Mouse (Mus musculus) layer of hippocampus, postnatal 10 days (tissue): ENCODE results near the gene Zfp456. TPM values are rescaled to one million over a fixed set of nuclear protein-coding genes. Genes with fewer than 3 reads are reported as not detected.
"Not testable (repeated sequence)": the region's sequence is repeated elsewhere in the genome, so short reads cannot be mapped to it uniquely, and the experiment has no call there.

Source experiments
- DNase-seq, 2 experiments: peaks; one replicate each; pipeline ENCODE4 v3.0.0; 2021; ENCODE audit warnings: low spot score in 2 of 2
- long read RNA-seq: library from polyadenylated mRNA; stranded (forward); transcript quantifications from one replicate; pipeline ENCODE4 v2.0.0, GENCODE M21; 2023
- total RNA-seq, 2 experiments: library from RNA; stranded (reverse); gene quantifications; 2 replicates each; pipeline ENCODE4 v1.2.3; 2021

The Zfp456 gene
- under 1 TPM; 0.75 to 0.78 TPM for total RNA-seq
- long read RNA-seq, full-length matches to known transcripts: 1 of 1 reads
- long read RNA-seq, partial matches to known transcripts: 0 of 1 reads
- long read RNA-seq, other reads (novel, unspliced or antisense): 0 of 1 reads

- DNase-seq: peak; percentile 35 to 60
These were observed at the start of gene Zfp456, which contains the start of gene Gm28041 for GRCm38 (mm10) chr13:67375050-67375911. Zfp456 (minus strand) TSS chr13:67375810. Gm28041 (minus strand) TSS chr13:67375733.

GRCm38 (mm10) chr13:67422532-67422931 is 46.9 kb upstream of the Zfp456 start:
- DNase-seq: not testable (repeated sequence)

DNA sequence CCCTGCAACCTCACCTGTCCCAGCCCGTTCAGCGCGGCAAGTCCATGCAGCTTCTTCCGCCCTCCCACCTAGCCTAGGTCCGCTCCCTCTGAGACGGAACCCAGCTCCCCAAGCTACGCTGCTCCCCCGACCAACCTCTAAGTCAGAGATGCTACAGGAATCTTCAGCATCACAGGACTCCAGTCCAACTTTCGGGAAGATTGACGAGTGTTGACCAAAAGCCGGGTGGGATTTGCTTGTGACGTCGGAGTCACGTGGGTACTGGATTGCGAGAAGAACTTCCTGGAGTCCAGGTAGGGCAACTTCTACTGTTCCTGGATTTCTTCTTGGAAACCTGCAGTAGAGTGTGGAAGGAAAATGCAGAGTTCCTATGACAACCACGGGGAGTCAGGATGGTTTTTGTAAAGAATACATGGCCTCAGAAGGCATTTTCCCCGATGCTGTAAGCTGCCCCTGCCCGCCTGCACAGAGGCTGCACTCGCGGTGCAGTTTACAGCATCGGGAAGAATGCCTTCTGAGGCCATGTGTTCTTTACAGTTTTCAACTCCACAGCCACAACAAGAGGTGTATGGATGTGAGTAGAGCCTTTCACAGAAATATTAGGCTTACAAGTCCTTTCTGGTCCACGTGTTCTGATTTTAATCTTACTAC is 45.7 kb upstream of the Zfp456 start, which contains the start of gene Zfp459:
Gene Zfp459 (minus strand): TSS at position 212 of the 651 bp plus-strand sequence.
- peak; percentile 22 to 27 for DNase-seq

GRCm38 (mm10) chr13:67420558-67421206 is 45.1 kb upstream of the Zfp456 start:
- no peak for DNase-seq

GRCm38 (mm10) chr13:67416811-67417210 is 41.2 kb upstream of the Zfp456 start:
- no peak for DNase-seq

GRCm38 (mm10) chr13:67415759-67416158 is 40.1 kb upstream of the Zfp456 start:
- DNase-seq: no peak

DNA sequence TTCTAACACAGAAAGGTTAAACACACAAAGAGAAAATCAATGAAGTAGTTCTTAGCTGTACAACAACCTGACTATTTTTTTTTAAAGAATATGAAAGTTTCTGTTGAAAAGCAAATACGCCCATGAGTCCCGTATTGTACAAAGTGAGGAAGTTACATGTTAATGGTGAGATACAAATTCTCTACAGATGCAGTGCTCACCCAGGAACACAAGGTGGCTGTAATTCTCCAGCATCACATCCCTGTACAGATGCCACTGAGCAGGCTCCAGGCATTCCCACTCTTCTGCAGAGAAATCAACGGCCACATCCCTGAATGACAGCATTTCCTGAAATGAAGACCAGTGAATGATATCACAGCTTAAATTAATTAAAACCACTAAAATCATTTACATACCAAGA is 38.0 kb upstream of the Zfp456 start:
- not testable (repeated sequence) for DNase-seq

DNA sequence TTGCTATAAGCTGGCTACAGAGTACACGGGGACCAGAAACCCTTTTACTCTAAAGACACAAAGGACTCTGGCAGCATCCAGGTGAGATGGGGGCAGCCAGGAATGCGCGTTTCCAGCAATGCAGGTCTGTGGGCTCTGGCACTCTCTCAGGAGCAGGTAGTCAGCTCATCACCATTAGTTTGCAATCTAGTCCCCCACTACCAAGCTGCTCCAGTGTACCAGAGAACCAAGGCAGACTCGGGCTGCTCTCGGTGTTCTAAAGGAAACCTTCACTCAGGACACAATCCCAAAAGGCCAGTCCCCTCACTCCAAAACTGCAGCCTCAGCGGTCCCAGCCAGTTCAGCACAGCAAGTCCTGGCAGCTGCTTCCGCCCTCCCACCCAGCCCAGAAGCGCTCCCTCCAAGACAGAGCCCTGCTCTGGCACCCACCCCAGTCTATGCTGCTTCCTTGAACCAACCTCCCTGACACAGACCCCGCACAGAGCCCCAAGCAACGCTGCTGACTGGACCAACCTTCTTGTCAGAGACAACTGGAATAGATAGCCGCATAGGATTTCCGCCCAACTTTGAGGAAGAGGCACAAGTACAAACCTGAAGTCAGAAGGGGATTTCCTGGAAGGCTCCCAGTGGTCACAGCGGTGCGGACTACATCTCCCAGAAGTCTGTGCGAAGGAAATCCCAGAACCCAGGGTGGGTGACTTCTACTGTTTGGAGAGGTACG is 23.7 kb upstream of the Zfp456 start, which contains the start of gene Zfp429:
Gene Zfp429 (minus strand): TSS at position 637 of the 721 bp plus-strand sequence.
- DNase-seq: peak; percentile 54 to 68

DNA sequence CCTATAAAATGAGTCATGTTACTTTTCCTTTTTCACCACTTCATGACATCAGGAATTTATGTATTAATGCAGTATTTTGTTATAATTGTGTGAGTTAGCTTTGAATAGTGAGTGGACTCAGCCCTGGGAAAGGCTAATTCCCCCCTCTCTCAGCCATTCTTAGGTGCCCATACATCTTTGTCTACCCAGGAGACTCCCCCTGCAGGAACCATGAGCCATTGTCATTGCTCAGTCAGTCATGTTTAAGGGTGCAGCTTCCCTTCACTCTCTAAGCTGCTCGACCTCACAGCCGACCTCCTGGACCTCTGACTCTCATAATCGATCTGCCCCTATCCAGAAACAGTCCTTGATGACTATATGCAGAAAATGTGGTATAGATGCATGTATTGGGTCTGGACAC is 645 bp upstream of the Zfp456 start:
- not testable (repeated sequence) for DNase-seq

GRCm38 (mm10) chr13:67360131-67360744 is 15.4 kb downstream of the Zfp456 start, which contains the start of the genes Gm28044 and Zfp953:
Gm28044 (minus strand) TSS chr13:67360536.
Zfp953 (minus strand) TSS chr13:67360605.
- peak; percentile 86 to 87 for DNase-seq

- DNase-seq: no peak
These were observed 23.8 kb downstream of the Zfp456 start for GRCm38 (mm10) chr13:67351854-67352253.

- DNase-seq: no peak
These were observed 32.2 kb downstream of the Zfp456 start for GRCm38 (mm10) chr13:67343422-67343821.

- DNase-seq: no peak
These were observed 42.7 kb downstream of the Zfp456 start for GRCm38 (mm10) chr13:67332877-67333276.

GRCm38 (mm10) chr13:67332019-67332724 is 43.4 kb downstream of the Zfp456 start, which contains the start of gene Zfp595:
Zfp595 (minus strand) TSS chr13:67332570.
- DNase-seq: peak; percentile 63 to 64

Other genes starting within 250 kb of the Zfp456 start
- 1 to 10 TPM; 5.6 to 7.1 TPM for gene Rsl1, start 202.6 kb downstream of the Zfp456 start, total RNA-seq
- 1 to 10 TPM; 2.6 to 2.8 TPM for gene Zfp455, start 181.3 kb downstream of the Zfp456 start, total RNA-seq
- gene Zfp458, start 97.3 kb downstream of the Zfp456 start, total RNA-seq: 10 to 100 TPM; 18.3 to 21.5 TPM
- gene Zfp457, start 69.3 kb downstream of the Zfp456 start, total RNA-seq: 1 to 10 TPM; 5.3 TPM
- gene Zfp595, start 43.2 kb downstream of the Zfp456 start, total RNA-seq: 1 to 10 TPM; 2.6 to 3.2 TPM
- gene Gm28044, start 15.3 kb downstream of the Zfp456 start, total RNA-seq: 1 to 10 TPM; 1.1 to 1.2 TPM
- under 1 TPM; 0.66 to 0.91 TPM for gene Zfp953, start 15.2 kb downstream of the Zfp456 start, total RNA-seq
- not detected for gene Gm28041, start 77 bp downstream of the Zfp456 start, total RNA-seq
- gene Zfp429, start 24.0 kb upstream of the Zfp456 start, total RNA-seq: 1 to 10 TPM; 2.4 to 3.2 TPM
- gene Zfp459, start 45.6 kb upstream of the Zfp456 start, total RNA-seq: 1 to 10 TPM; 2.0 to 2.3 TPM
- 10 to 100 TPM; 10.8 to 11.2 TPM for gene Zfp874a, start 75.8 kb upstream of the Zfp456 start, total RNA-seq
- 10 to 100 TPM; 13.7 to 15.7 TPM for gene Zfp874b, start 108.4 kb upstream of the Zfp456 start, total RNA-seq
- gene Zfp58, start 124.7 kb upstream of the Zfp456 start, total RNA-seq: 1 to 10 TPM; 5.8 to 8.0 TPM
- under 1 TPM in 1 of 2 experiments, not detected in 1; 0.87 TPM for gene Gm26965, start 150.3 kb upstream of the Zfp456 start, total RNA-seq
- 10 to 100 TPM; 21.8 to 24.5 TPM for gene Zfp87, start 150.4 kb upstream of the Zfp456 start, total RNA-seq
- 1 to 10 TPM; 7.4 to 9.7 TPM for gene Zfp748, start 178.0 kb upstream of the Zfp456 start, total RNA-seq
- 1 to 10 TPM; 8.6 to 9.0 TPM for gene Zfp729b, start 233.9 kb upstream of the Zfp456 start, total RNA-seq